Mouse (Mus musculus): ENCODE results near the gene Evl. TPM values are rescaled to one million over a fixed set of nuclear protein-coding genes. Genes with fewer than 3 reads are reported as not detected.

The Evl gene
- polyA plus RNA-seq, 1 experiment = 33.3 TPM

DNA sequence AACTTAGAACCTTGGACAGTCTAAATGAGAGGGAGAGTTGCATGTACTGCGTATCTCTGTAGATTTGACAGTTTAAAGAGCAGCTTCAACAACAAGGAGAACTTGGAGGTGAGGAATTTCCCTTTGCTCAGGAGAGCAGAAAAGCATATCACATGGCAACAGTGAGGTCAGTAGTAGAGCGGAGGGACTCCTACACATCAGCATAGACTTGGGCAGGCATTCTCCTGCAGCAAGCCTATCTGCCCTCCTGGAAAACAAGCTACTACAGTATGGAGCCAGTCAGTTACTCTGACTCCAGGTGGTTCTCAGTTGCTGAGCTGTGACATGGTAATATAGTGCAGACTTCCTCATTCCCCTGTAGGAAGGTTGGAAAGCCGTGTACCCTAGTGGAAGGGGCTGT, 87.5 kb downstream of the Evl start:
- Histone ChIP-seq H3K36me3 (ENCODE audit: control insufficient read depth, insufficient read depth, low read length) (no peaks in the 10 kb centered on the region), H3K4me1 (ENCODE audit: control insufficient read depth, insufficient read depth, low read length) (no peaks in the 10 kb centered on the region), H3K4me3 (ENCODE audit: insufficient read depth, low read depth, low read length) (no peak overlapping the region), H3K27me3 (replicated peaks; ENCODE audit: control insufficient read depth, insufficient read depth, low read length) (no peaks in the 10 kb centered on the region), H3K27ac (ENCODE audit: insufficient read depth, low read depth, low read length) (no peak overlapping the region)
- 79% methylated on average over 3 of the region's 3 CpGs for WGBS
- DNase-seq = no peak
- TF ChIP-seq POLR2A (IDR thresholded peaks at IDR 0.05; ENCODE audit: low read depth, low read length) (no peak), CTCF (conservative IDR thresholded peaks at IDR 0.05; ENCODE audit: insufficient read depth, insufficient read length, low read depth, low read length) (no peak)

GRCm38 (mm10) chr12:108646234-108646633, 91.7 kb downstream of the Evl start:
- Histone ChIP-seq H3K27ac (ENCODE audit: insufficient read depth, low read depth, low read length) (no peak overlapping the region), H3K4me1 (ENCODE audit: control insufficient read depth, insufficient read depth, low read length) (no peaks in the 10 kb centered on the region), H3K27me3 (replicated peaks; ENCODE audit: control insufficient read depth, insufficient read depth, low read length) (no peaks in the 10 kb centered on the region), H3K36me3 (ENCODE audit: control insufficient read depth, insufficient read depth, low read length) (no peaks in the 10 kb centered on the region), H3K4me3 (ENCODE audit: insufficient read depth, low read depth, low read length) (no peak overlapping the region)
- no peak for DNase-seq
- 95% methylated on average over 1 of the region's 1 CpGs for WGBS
- no peak for TF ChIP-seq POLR2A (IDR thresholded peaks at IDR 0.05; ENCODE audit: low read depth, low read length)
- TF ChIP-seq CTCF (conservative IDR thresholded peaks at IDR 0.05; ENCODE audit: insufficient read depth, insufficient read length, low read depth, low read length) = no peak

DNA sequence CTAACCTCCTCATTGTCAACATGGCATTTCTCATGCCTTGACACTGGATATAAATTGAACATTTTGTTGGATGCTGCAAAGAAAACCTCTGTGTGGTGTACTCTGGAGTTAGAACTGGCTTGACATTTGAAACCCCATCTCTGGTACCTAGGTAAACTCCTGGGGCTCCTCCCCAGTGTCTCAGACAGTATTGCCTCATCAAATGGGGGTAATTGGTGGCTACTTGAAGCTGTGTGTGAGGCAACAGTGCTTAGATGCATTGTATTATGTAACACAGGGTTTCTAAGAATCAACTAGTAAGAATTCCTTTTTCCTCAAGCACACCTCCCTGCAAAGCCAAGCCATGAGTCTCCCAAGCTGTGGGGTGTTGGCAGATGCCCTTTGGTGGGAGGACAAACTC, 93.3 kb downstream of the Evl start:
- no peak overlapping the region for H3K27ac ChIP-seq (ENCODE audit: insufficient read depth, low read depth, low read length)
- no peaks in the 10 kb centered on the region for H3K27me3 ChIP-seq (replicated peaks; ENCODE audit: control insufficient read depth, insufficient read depth, low read length)
- H3K4me1 ChIP-seq (ENCODE audit: control insufficient read depth, insufficient read depth, low read length) = no peaks in the 10 kb centered on the region
- H3K4me3 ChIP-seq (ENCODE audit: insufficient read depth, low read depth, low read length) = no peak overlapping the region
- DNase-seq = no peak
- TF ChIP-seq CTCF (conservative IDR thresholded peaks at IDR 0.05; ENCODE audit: insufficient read depth, insufficient read length, low read depth, low read length) (no peak), POLR2A (IDR thresholded peaks at IDR 0.05; ENCODE audit: low read depth, low read length) (no peak)
- H3K36me3 ChIP-seq (ENCODE audit: control insufficient read depth, insufficient read depth, low read length) = no peaks in the 10 kb centered on the region

DNA sequence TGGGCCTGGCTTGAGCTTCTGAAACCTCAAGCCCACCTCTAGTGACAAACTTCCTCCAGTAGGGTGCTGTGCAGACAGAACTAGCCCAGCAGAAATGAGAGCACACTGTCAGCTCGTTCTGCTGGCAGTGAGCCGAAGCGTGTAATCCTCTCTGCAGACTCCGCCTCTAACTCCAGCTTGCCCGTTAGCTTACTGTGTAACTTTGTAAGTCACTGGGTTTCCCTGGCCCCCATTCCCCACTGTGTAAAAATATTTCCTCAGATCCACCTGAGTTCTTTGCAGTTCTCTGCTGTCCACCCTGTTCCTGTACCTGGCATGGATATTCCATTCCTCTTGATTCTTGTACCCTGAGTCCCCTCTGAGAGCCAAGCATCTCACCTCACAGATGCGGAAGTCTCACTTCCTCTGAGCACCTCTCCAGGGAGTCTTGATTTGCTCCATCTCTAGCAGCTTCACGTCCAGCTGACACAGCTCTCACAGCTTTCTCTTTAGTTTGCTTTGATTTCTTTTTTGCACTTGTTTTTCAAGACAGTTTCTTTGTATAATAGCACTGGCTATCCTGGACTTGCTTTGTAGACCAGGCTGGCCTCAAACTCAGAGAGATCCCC, 96.6 kb downstream of the Evl start:
- TF ChIP-seq POLR2A (IDR thresholded peaks at IDR 0.05; ENCODE audit: low read depth, low read length) = no peak
- TF ChIP-seq CTCF (conservative IDR thresholded peaks at IDR 0.05; ENCODE audit: insufficient read depth, insufficient read length, low read depth, low read length) = no peak; the same call in 1 of the 2 replicates
- Histone ChIP-seq H3K27me3 (replicated peaks; ENCODE audit: control insufficient read depth, insufficient read depth, low read length) (no peaks in the 10 kb centered on the region), H3K36me3 (ENCODE audit: control insufficient read depth, insufficient read depth, low read length) (no peaks in the 10 kb centered on the region), H3K27ac (ENCODE audit: insufficient read depth, low read depth, low read length) (no peak overlapping the region), H3K4me1 (ENCODE audit: control insufficient read depth, insufficient read depth, low read length) (no peaks in the 10 kb centered on the region), H3K4me3 (ENCODE audit: insufficient read depth, low read depth, low read length) (no peak overlapping the region)
- WGBS = 36% methylated on average over 7 of the region's 7 CpGs
- peak; percentile 87 for DNase-seq

- no peak for TF ChIP-seq POLR2A (IDR thresholded peaks at IDR 0.05; ENCODE audit: low read depth, low read length)
- no peak overlapping the region for H3K27ac ChIP-seq (ENCODE audit: insufficient read depth, low read depth, low read length)
- 53% methylated on average over 11 of the region's 11 CpGs for WGBS
- DNase-seq = peak; percentile 64
- no peaks in the 10 kb centered on the region for H3K4me1 ChIP-seq (ENCODE audit: control insufficient read depth, insufficient read depth, low read length)
- H3K4me3 ChIP-seq (ENCODE audit: insufficient read depth, low read depth, low read length) = no peak overlapping the region
- H3K27me3 ChIP-seq (replicated peaks; ENCODE audit: control insufficient read depth, insufficient read depth, low read length) = no peaks in the 10 kb centered on the region
- no peaks in the 10 kb centered on the region for H3K36me3 ChIP-seq (ENCODE audit: control insufficient read depth, insufficient read depth, low read length)
Measured at GRCm38 (mm10) chr12:108653358-108654335, 99.1 kb downstream of the Evl start.

DNA sequence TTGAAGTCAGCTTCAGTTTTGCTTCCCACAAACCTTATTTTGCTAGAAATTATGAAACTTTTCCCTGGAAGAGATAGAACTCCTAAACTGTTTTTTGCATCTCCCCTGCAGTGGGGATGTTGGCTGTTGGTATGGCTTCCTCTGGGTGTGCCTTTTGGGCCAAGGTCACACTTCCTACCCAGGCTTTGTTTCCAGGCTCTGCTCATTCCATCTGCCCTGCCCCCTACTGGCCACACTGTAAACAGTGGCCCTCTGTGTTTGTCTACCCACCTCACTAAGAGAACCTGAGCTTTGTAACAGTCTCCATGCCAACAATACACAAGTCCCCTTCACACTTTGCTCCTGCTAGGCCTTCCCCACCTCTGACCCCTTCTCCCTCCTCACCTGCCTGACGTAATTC, 102.8 kb downstream of the Evl start:
- 57% methylated on average over 1 of the region's 1 CpGs for WGBS
- peak; percentile 69 for DNase-seq
- H3K27ac ChIP-seq (ENCODE audit: insufficient read depth, low read depth, low read length) = no peak overlapping the region
- no peaks in the 10 kb centered on the region for H3K36me3 ChIP-seq (ENCODE audit: control insufficient read depth, insufficient read depth, low read length)
- TF ChIP-seq POLR2A (IDR thresholded peaks at IDR 0.05; ENCODE audit: low read depth, low read length) (no peak), CTCF (conservative IDR thresholded peaks at IDR 0.05; ENCODE audit: insufficient read depth, insufficient read length, low read depth, low read length) (peak; percentile 74)
- H3K4me1 ChIP-seq (ENCODE audit: control insufficient read depth, insufficient read depth, low read length) = no peaks in the 10 kb centered on the region
- H3K4me3 ChIP-seq (ENCODE audit: insufficient read depth, low read depth, low read length) = no peak overlapping the region
- H3K27me3 ChIP-seq (replicated peaks; ENCODE audit: control insufficient read depth, insufficient read depth, low read length) = no peaks in the 10 kb centered on the region

DNA sequence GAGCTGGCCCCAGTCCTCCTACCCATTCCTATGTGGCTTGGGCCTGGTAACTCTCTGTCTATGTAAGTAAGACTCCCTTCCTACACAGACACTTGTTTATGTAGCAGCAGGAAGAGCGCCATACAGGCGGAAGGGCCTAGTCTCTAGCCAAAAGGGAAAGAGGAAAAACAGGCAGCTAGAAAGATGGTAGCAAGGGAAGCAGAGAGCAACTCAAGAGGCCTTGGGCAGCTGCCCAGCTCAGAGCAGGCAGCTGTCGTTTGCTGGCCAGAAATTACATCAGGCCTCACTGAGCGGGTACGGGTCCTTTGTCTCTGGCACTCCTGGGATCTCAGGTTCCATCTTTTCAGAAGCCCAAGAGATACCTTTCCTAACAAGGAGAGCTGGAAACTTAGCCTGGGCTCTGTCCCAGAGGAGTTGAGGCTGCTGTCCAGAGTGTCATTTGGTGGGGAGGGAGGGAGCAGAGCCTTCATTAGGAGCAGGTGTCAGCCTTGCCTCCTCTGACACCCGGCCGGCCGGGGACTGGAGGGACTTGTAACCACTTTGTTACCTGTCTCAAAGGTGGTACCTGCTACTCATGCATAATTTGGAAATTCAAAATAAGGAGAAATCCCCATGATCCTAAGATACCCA, 114.2 kb downstream of the Evl start:
- no peak overlapping the region for H3K4me3 ChIP-seq (ENCODE audit: insufficient read depth, low read depth, low read length)
- no peaks in the 10 kb centered on the region for H3K4me1 ChIP-seq (ENCODE audit: control insufficient read depth, insufficient read depth, low read length)
- 83% methylated on average over 8 of the region's 8 CpGs for WGBS
- H3K36me3 ChIP-seq (ENCODE audit: control insufficient read depth, insufficient read depth, low read length) = no peaks in the 10 kb centered on the region
- H3K27me3 ChIP-seq (replicated peaks; ENCODE audit: control insufficient read depth, insufficient read depth, low read length) = no peaks in the 10 kb centered on the region
- DNase-seq = no peak
- no peak for TF ChIP-seq CTCF (conservative IDR thresholded peaks at IDR 0.05; ENCODE audit: insufficient read depth, insufficient read length, low read depth, low read length)
- no peak for TF ChIP-seq POLR2A (IDR thresholded peaks at IDR 0.05; ENCODE audit: low read depth, low read length)
- H3K27ac ChIP-seq (ENCODE audit: insufficient read depth, low read depth, low read length) = no peak overlapping the region

All from kidney, adult 2 months (tissue).